Mouse (Mus musculus) forebrain, embryonic 13.5 days (tissue): Measurements from ENCODE around the gene Bend4. TPM values are rescaled to one million over a fixed set of nuclear protein-coding genes. Genes with fewer than 3 reads are reported as not detected.
A peak's percentile ranks its signal among the peaks of the same experiment; 100 is the strongest.

Source experiments
- ATAC-seq: fragments of 200-750 bp; cut with Nextera tagmentation; 2 replicates; pipeline ENCODE4 v1.8.0; 2017
- H3K27ac ChIP-seq: fragments of 300-500 bp; sonication (generic); 2 replicates; pipeline ENCODE4 v1.5.1; 2015; ENCODE audit warnings: inconsistent platforms, mild to moderate bottlenecking, moderate library complexity
- H3K27me3 ChIP-seq: fragments of 300-500 bp; sonication (generic); 2 replicates; pipeline ENCODE4 v1.6.1; 2015; ENCODE audit warnings: mild to moderate bottlenecking, inconsistent platforms
- H3K36me3 ChIP-seq: fragments of 300-500 bp; sonication (generic); 2 replicates; pipeline ENCODE4 v1.6.1; 2015; ENCODE audit warnings: mild to moderate bottlenecking, inconsistent platforms; ENCODE audit not compliant: poor library complexity, severe bottlenecking
- H3K4me1 ChIP-seq: fragments of 300-500 bp; sonication (generic); 2 replicates; pipeline ENCODE4 v1.6.1; 2015; ENCODE audit warnings: inconsistent platforms
- H3K4me2 ChIP-seq: fragments of 300-500 bp; sonication (generic); 2 replicates; pipeline ENCODE4 v1.6.1; 2015; ENCODE audit warnings: inconsistent platforms, mild to moderate bottlenecking, moderate library complexity
- H3K4me3 ChIP-seq: fragments of 300-500 bp; sonication (generic); 2 replicates; pipeline ENCODE4 v1.5.1; 2015; ENCODE audit warnings: mild to moderate bottlenecking, inconsistent platforms
- H3K9ac ChIP-seq: fragments of 300-500 bp; sonication (generic); 2 replicates; pipeline ENCODE4 v1.6.1; 2015; ENCODE audit warnings: mild to moderate bottlenecking, inconsistent platforms
- H3K9me3 ChIP-seq: fragments of 300-500 bp; sonication (generic); replicated peaks from 2 replicates; pipeline ENCODE4 v1.6.1; 2016; ENCODE audit warnings: inconsistent platforms
- WGBS: fragments of 180-500 bp; shearing (Covaris S2); methylation state at CpG from one replicate; pipeline ENCODE4 v1.1.7; 2015; 5-methylcytosine and 5-hydroxymethylcytosine counted together
- polyA plus RNA-seq: library from polyadenylated mRNA; unstranded; fragments of >200 nt; fragmentation: Nextera tagmentation; extraction: Ambion mirVana; gene quantifications from 2 replicates; pipeline ENCODE4 v1.2.1, GENCODE M21; 2015

Bend4 gene
- polyA plus RNA-seq, 1 experiment from 2014 or later = 6.7 TPM

DNA sequence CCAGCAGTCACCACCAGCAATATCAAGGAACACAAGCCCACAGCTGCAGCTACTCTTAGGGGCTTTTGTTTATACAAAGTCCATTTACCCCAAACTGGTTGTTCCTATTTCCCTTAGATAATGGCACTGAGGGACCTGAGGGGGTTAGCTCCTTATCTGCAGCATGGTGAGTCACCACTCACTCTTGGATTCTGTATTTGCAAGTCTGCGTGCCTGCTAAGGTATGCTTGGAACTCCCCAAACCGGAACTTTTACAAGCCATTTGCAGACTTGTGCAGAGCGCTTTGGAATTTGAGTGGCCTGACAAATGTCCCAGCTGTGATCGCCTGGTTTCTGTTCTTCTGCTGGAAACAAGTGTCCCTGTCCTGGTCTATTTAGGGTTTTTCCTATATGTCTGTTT, 17.7 kb downstream of the Bend4 start:
- no peaks in the 10 kb centered on the region for H3K27me3 ChIP-seq

DNA sequence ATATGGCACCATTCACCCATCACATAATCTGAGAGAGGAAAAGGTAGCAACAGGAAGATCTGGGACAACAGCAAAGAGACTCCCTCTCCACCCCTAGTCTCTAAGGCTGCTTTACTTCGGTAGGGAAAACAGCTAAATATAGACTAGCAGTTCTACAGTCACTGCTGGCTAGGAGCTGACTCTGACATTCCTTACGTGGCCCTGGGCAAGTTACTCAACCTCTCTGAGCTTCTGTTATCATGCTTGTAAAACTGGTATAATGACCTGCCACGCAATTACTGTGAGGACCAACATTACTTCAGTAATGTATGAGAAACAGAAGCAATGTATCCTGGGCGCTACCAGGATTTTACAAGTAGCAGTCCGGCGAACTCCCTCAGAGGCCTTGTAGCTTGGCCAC, 19.7 kb downstream of the Bend4 start:
- Histone ChIP-seq H3K4me3 (no peak overlapping the region), H3K27me3 (no peaks in the 10 kb centered on the region), H3K4me2 (no peak overlapping the region), H3K36me3 (0 out of 2 replicates have a peak, but pooled peaks cover 3% of the 10 kb centered on the region), H3K4me1 (no peaks in the 10 kb centered on the region), H3K9me3 (no peaks in the 10 kb centered on the region), H3K27ac (no peak overlapping the region), H3K9ac (no peak overlapping the region)
- 92% methylated on average over 6 of the region's 6 CpGs for WGBS
- ATAC-seq = no peak

More for the DNA sequence above, 17.7 kb downstream of the Bend4 start:
- ATAC-seq = no peak
- Histone ChIP-seq H3K4me3 (no peak overlapping the region), H3K9me3 (no peaks in the 10 kb centered on the region), H3K36me3 (no peaks in the 10 kb centered on the region), H3K4me1 (no peaks in the 10 kb centered on the region), H3K4me2 (no peak overlapping the region), H3K9ac (no peak overlapping the region), H3K27ac (no peak overlapping the region)
- WGBS = 94% methylated on average over 4 of the region's 4 CpGs

DNA sequence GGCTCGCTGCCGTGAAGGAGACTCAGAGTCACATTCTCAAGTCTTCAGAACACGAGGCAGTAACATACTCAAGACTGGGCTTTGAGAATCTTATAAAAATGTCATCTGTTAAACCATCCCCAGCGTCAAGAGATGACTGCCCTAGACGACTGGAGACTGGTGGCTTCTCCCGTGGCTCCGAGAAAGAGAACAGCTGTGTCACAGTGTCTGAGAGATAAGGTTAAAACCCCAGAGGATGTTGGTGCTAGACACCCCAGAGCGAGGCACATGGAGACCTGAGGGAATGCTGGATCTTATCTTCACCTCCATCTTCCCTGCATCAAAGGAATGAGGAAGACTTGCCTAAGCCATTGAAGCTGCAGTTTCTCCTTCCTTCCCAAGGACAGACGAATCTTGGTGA, 23.2 kb downstream of the Bend4 start:
- no peak overlapping the region for H3K4me3 ChIP-seq
- ATAC-seq = no peak
- H3K9me3 ChIP-seq = no peaks in the 10 kb centered on the region
- no peak overlapping the region for H3K27ac ChIP-seq
- H3K9ac ChIP-seq = no peak overlapping the region
- peaks cover 11% of the 10 kb centered on the region for H3K4me1 ChIP-seq
- H3K4me2 ChIP-seq = no peak overlapping the region
- WGBS = 90% methylated on average over 9 of the region's 9 CpGs
- 0 out of 2 replicates have a peak, but pooled peaks cover 3% of the 10 kb centered on the region for H3K36me3 ChIP-seq
- no peaks in the 10 kb centered on the region for H3K27me3 ChIP-seq

DNA sequence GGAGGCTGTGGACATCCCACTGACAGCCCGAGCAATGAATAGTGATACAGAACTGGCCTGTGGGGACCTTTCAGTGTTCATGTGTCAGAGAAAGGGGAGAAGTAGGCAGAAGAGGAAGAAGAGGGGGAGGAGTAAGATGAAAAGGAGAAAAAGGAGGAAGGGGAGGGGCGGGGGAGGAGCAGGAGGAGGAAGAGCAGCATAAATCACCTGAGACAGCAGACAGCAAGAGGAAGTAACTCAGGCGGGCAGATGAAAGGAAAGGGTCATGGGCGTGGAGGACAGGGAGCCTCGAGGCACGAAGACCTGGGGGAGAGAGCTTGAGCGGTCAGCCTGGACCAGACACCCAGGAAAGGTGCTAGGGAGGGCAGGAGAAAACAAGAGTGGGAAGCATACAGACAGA, 23.7 kb downstream of the Bend4 start:
- WGBS = 90% methylated on average over 7 of the region's 7 CpGs
- Histone ChIP-seq H3K4me3 (no peak overlapping the region), H3K36me3 (0 out of 2 replicates have a peak, but pooled peaks cover 3% of the 10 kb centered on the region), H3K9ac (no peak overlapping the region), H3K4me2 (no peak overlapping the region), H3K4me1 (peaks cover 14% of the 10 kb centered on the region), H3K9me3 (no peaks in the 10 kb centered on the region), H3K27ac (no peak overlapping the region), H3K27me3 (no peaks in the 10 kb centered on the region)
- no peak for ATAC-seq

DNA sequence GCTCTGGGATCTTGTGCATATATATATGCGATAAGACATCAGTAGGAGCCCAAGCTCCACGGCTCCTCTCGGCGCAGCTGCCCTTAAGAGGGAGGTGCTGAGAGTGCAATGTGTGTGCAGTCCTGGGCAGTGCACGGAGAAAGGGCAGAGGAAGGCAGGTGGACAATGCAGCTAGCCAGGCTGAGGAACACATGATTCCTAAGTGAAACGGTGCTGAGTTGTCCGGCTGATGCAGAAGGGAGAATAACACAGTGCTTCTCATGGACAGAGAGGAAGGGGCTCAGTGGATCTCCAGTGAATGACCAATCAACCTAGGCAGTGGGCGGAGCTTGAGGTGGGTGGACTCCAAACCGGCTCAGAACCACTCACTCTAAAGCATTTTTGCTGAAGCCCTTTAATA, 26.5 kb downstream of the Bend4 start:
- 0 out of 2 replicates have a peak, but pooled peaks have one; percentile 7 for ATAC-seq
- Histone ChIP-seq H3K27me3 (no peaks in the 10 kb centered on the region), H3K4me2 (no peak overlapping the region), H3K9me3 (no peaks in the 10 kb centered on the region), H3K4me3 (no peak overlapping the region), H3K36me3 (peaks cover 19% of the 10 kb centered on the region), H3K4me1 (peaks cover 14% of the 10 kb centered on the region), H3K9ac (no peak overlapping the region), H3K27ac (no peak overlapping the region)
- WGBS = 64% methylated on average over 9 of the region's 9 CpGs

DNA sequence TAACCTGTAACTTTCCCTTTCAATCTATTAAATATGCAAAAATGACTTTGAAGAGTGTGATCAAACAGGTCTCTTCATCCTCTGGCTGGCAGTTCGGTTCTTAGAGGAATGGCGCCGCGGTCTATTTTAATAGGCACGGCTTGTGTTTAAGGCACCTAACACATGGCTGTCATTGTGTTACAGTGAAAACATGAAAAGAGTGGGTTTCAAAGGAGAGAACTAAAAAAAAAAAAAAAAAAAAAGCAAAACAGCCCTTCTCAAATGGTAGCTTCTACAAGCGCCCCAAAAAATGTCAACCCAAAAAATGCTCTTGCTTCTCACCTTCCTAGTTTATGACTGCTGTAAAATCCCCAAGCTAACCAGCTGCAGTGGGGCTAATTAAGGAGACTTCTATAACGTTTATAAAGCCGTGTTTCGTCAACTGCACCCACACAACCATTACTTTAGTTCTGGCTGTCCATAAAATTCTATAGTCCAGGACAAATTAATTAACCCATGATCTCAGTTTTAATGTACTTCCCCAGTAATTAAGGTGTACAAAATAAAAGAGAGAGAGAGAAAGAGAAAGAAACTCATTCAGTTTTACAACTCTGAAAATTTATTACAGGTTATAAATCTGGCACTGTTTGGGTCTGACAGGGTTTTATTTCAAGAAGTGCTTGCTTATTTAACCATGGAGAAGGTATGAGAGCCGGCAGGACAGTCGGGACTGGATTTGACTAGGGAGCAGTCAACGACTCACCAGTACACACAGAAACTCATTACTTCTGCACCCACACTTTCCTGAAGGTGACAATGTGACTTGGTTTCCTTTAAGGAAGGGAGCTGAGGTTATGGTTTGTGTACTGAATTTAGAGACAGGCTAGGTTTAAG, 27.3 kb downstream of the Bend4 start:
- 36% methylated on average over 12 of the region's 12 CpGs for WGBS
- ATAC-seq = peak; percentile 57
- Histone ChIP-seq H3K4me3 (no peak overlapping the region), H3K27me3 (no peaks in the 10 kb centered on the region), H3K36me3 (peaks cover 19% of the 10 kb centered on the region), H3K9ac (no peak overlapping the region), H3K4me2 (peak overlapping the region; percentile 53), H3K4me1 (peaks cover 14% of the 10 kb centered on the region), H3K9me3 (no peaks in the 10 kb centered on the region), H3K27ac (no peak overlapping the region)

DNA sequence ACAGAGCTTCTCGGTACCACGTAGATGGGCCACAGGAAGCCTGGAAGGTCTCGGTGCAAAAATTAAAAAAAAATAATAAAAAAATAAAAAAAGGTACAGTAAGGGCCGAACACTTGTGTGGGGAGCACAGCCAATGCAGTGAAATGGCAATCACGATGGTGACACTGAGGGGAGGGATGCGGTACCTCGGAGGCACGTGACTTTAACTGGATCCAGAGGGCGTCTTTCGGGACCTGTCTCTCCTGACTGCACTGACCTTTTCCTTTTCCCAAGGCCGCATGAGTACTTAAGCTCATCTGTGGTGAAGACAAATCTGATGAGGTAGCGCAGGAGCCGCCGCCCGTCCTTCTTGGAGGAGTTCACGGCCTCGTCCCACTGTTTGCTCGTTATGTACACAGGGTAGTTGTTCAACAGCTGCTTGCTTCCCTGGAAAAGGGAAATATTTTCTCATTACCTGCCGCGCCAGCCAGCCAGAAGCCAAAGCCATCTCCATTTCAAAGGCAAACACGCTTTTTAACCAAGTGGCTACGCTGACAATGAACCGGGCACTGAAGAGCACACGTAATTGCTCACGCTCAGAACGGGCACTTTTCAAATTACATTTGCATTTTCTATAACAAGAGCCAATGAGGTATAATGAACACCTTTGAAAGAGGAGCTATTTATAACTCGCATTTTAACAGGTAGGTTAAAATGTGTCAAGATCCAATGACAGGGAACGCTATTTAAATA, 28.1 kb downstream of the Bend4 start:
- peak overlapping the region; percentile 53 for H3K4me2 ChIP-seq
- peak; percentile 60 for ATAC-seq
- peaks cover 19% of the 10 kb centered on the region for H3K36me3 ChIP-seq
- no peak overlapping the region; the same call in 1 of the 2 replicates for H3K27ac ChIP-seq
- 38% methylated on average over 28 of the region's 28 CpGs for WGBS
- no peak overlapping the region for H3K9ac ChIP-seq
- H3K4me3 ChIP-seq = no peak overlapping the region
- H3K27me3 ChIP-seq = no peaks in the 10 kb centered on the region
- no peaks in the 10 kb centered on the region for H3K9me3 ChIP-seq
- peaks cover 14% of the 10 kb centered on the region for H3K4me1 ChIP-seq

DNA sequence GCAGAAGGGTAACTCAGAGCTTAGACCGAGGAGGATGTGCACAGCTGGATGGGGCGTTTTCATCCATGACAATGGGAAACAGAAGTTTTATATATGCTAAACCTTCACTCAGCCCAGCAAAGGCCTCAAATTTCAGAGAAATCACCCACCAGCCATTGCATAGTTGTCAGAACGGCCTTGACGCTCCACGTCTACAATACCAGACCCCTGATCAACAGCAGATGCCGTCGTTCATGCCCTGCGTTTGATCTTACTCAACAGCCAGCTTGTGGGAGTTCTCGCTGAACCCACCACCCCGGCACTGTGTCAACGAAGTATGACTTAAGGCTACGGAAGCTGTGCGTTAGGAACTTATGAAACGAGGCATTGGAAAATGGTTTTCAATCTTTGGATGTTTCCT, 30.9 kb downstream of the Bend4 start:
- no peaks in the 10 kb centered on the region for H3K9me3 ChIP-seq
- peaks cover 14% of the 10 kb centered on the region for H3K4me1 ChIP-seq
- H3K4me3 ChIP-seq = no peak overlapping the region
- H3K9ac ChIP-seq = no peak overlapping the region
- no peak overlapping the region for H3K27ac ChIP-seq
- no peak overlapping the region for H3K4me2 ChIP-seq
- peaks cover 16% of the 10 kb centered on the region for H3K36me3 ChIP-seq
- H3K27me3 ChIP-seq = no peaks in the 10 kb centered on the region
- no peak for ATAC-seq
- WGBS = 92% methylated on average over 14 of the region's 14 CpGs

DNA sequence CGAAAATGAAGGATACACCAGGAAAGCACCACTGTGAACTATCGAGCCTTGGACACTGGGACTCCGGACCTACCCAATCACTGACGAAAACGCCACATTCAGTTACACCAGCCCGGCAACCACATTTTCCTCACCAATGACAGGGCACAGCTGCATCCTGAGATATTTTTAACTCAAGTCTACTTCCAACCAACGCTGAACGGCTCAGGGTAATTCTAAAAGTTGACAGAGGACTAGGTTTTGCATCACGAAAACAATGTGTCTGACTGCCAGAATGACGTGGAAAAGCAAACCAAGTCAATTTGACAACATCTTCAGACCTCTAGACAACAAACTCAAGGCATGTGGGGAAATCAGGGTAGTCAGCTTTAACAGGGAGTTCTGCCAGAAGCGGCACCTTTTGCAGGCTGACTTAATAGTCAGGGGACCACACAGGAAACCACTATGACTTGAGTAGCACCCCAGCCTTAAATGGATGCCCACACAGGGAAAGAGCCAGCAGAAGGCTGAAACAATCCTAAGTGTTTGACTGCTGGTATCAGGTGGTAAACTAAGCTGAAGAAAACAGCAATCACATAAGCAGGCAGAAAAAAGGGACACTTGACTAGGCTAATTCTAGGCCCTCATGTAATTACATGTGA, 32.8 kb downstream of the Bend4 start:
- no peaks in the 10 kb centered on the region for H3K27me3 ChIP-seq
- no peak overlapping the region for H3K4me2 ChIP-seq
- H3K9ac ChIP-seq = no peak overlapping the region
- peaks cover 16% of the 10 kb centered on the region for H3K36me3 ChIP-seq
- peaks cover 8% of the 10 kb centered on the region for H3K4me1 ChIP-seq
- ATAC-seq = no peak
- no peaks in the 10 kb centered on the region for H3K9me3 ChIP-seq
- no peak overlapping the region for H3K27ac ChIP-seq
- H3K4me3 ChIP-seq = no peak overlapping the region
- 92% methylated on average over 11 of the region's 11 CpGs for WGBS

DNA sequence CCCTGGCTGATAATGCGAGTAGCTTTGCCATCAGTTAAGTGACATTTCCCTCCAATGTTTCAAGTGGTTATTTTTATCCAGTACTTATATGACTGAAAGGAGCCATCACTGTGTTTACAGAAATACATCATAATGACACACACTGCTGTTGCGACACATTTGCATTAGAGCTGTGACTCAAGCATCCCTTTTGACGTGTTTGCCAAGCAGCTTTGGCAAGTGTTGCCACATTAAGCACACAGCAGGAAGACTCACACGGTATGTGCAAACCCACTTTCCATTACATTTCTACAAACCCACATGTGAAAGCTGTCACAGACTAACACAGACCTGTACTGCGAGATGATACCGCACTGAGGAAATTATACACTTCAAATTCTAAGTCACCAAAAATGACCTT, 34.2 kb downstream of the Bend4 start:
- H3K4me1 ChIP-seq = no peaks in the 10 kb centered on the region
- H3K9ac ChIP-seq = no peak overlapping the region
- H3K27me3 ChIP-seq = no peaks in the 10 kb centered on the region
- no peaks in the 10 kb centered on the region for H3K9me3 ChIP-seq
- 74% methylated on average over 6 of the region's 6 CpGs for WGBS
- H3K4me3 ChIP-seq = no peak overlapping the region
- no peak overlapping the region for H3K4me2 ChIP-seq
- ATAC-seq = peak; percentile 38; the same call in 1 of the 2 replicates
- peaks cover 16% of the 10 kb centered on the region for H3K36me3 ChIP-seq
- no peak overlapping the region for H3K27ac ChIP-seq

DNA sequence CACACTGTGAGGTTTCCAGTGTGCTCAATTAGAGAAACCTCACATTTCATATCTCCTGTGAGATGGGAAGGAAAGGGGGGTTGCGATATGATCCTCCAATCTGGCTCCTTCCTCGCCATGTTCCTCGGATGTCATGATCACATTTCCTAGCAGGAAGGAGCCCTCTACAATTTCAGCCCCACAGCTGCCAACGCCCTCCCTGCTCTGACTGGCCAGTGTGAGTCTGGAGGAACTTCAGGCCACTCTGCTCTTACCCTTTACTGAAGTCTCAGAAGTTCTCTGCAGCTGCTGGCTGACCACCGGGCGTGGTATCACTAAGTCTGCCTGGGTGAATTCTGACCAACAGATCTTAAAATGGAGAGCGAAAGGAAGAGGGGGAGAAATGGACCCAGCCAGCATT, 45.6 kb downstream of the Bend4 start:
- no peak overlapping the region for H3K4me3 ChIP-seq
- H3K9me3 ChIP-seq = no peaks in the 10 kb centered on the region
- H3K9ac ChIP-seq = no peak overlapping the region
- no peak overlapping the region for H3K27ac ChIP-seq
- no peaks in the 10 kb centered on the region for H3K4me1 ChIP-seq
- no peaks in the 10 kb centered on the region for H3K36me3 ChIP-seq
- ATAC-seq = no peak
- 93% methylated on average over 7 of the region's 7 CpGs for WGBS
- H3K4me2 ChIP-seq = no peak overlapping the region
- H3K27me3 ChIP-seq = no peaks in the 10 kb centered on the region

DNA sequence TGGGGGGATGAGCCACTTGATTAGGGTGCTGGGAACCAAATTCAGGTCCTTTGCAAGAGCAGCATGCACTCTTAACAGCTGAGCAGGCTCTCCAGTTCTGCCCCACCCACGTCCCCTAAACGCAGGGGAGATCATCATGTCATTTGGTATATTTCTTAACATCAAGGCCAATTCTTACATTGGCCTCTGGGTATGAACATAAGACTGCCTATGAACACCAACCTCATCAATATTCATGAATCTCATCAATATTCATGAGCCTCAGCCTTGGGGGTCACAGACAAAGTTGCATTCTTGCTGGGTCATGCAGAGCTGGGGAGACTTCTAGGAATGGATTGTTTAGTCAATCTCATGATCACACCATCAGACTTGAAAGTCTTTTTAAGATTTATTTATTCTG, 46.4 kb downstream of the Bend4 start:
- no peak overlapping the region for H3K4me3 ChIP-seq
- H3K36me3 ChIP-seq = no peaks in the 10 kb centered on the region
- no peak overlapping the region for H3K9ac ChIP-seq
- no peak overlapping the region for H3K27ac ChIP-seq
- H3K4me2 ChIP-seq = no peak overlapping the region
- H3K9me3 ChIP-seq = no peaks in the 10 kb centered on the region
- 0 out of 2 replicates have a peak, but pooled peaks have one; percentile 50 for ATAC-seq
- H3K4me1 ChIP-seq = no peaks in the 10 kb centered on the region
- WGBS = 55% methylated on average over 2 of the region's 2 CpGs
- no peaks in the 10 kb centered on the region for H3K27me3 ChIP-seq
